Mouse (Mus musculus): ENCODE data around the gene Tnfsf15. TPM values are rescaled to one million over a fixed set of nuclear protein-coding genes. Genes with fewer than 3 reads are reported as not detected.

Tnfsf15 gene
- polyA plus RNA-seq, 1 experiment from 2014 or later: 0.46 TPM

GRCm38 (mm10) chr4:63769161-63769560 is 24.2 kb upstream of the Tnfsf15 start:
- H3K36me3 ChIP-seq (ENCODE audit: control insufficient read depth, insufficient read depth, low read length): no peaks in the 10 kb centered on the region
- no peak overlapping the region for H3K4me2 ChIP-seq (ENCODE audit: low read depth, low read length)
- ATAC-seq (ENCODE audit: low read depth): no peak
- WGBS: 84% methylated on average over 3 of the region's 3 CpGs
- no peak overlapping the region for H3K9ac ChIP-seq (ENCODE audit: low read length)
- H3K9me3 ChIP-seq (ENCODE audit: control insufficient read depth, low read length): no peaks in the 10 kb centered on the region
- H3K27me3 ChIP-seq (ENCODE audit: control insufficient read depth, insufficient read depth, low read depth, low read length): no peaks in the 10 kb centered on the region
- H3K27ac ChIP-seq (ENCODE audit: low read length): no peak overlapping the region
- no peak overlapping the region for H3K4me3 ChIP-seq (ENCODE audit: low read length)
- no peaks in the 10 kb centered on the region for H3K4me1 ChIP-seq (replicated peaks; ENCODE audit: control insufficient read depth, insufficient read depth, low read length)

- H3K9ac ChIP-seq (ENCODE audit: low read length): no peak overlapping the region
- ATAC-seq (ENCODE audit: low read depth): no peak
- H3K4me1 ChIP-seq (replicated peaks; ENCODE audit: control insufficient read depth, insufficient read depth, low read length): no peaks in the 10 kb centered on the region
- no peaks in the 10 kb centered on the region for H3K9me3 ChIP-seq (ENCODE audit: control insufficient read depth, low read length)
- H3K36me3 ChIP-seq (ENCODE audit: control insufficient read depth, insufficient read depth, low read length): no peaks in the 10 kb centered on the region
- no peak overlapping the region for H3K4me3 ChIP-seq (ENCODE audit: low read length)
- WGBS: 70% methylated on average over 2 of the region's 2 CpGs
- H3K27ac ChIP-seq (ENCODE audit: low read length): no peak overlapping the region
- no peaks in the 10 kb centered on the region for H3K27me3 ChIP-seq (ENCODE audit: control insufficient read depth, insufficient read depth, low read depth, low read length)
- no peak overlapping the region for H3K4me2 ChIP-seq (ENCODE audit: low read depth, low read length)
These were observed 20.1 kb upstream of the Tnfsf15 start for GRCm38 (mm10) chr4:63765050-63765449.

- WGBS: 89% methylated on average over 3 of the region's 3 CpGs
- ATAC-seq (ENCODE audit: low read depth): no peak
- no peaks in the 10 kb centered on the region for H3K27me3 ChIP-seq (ENCODE audit: control insufficient read depth, insufficient read depth, low read depth, low read length)
- H3K9me3 ChIP-seq (ENCODE audit: control insufficient read depth, low read length): no peaks in the 10 kb centered on the region
- no peak overlapping the region for H3K9ac ChIP-seq (ENCODE audit: low read length)
- no peak overlapping the region for H3K4me3 ChIP-seq (ENCODE audit: low read length)
- H3K36me3 ChIP-seq (ENCODE audit: control insufficient read depth, insufficient read depth, low read length): no peaks in the 10 kb centered on the region
- H3K4me1 ChIP-seq (replicated peaks; ENCODE audit: control insufficient read depth, insufficient read depth, low read length): no peaks in the 10 kb centered on the region
- H3K4me2 ChIP-seq (ENCODE audit: low read depth, low read length): no peak overlapping the region
- H3K27ac ChIP-seq (ENCODE audit: low read length): no peak overlapping the region
These were observed 15.0 kb upstream of the Tnfsf15 start for GRCm38 (mm10) chr4:63759931-63760330.

- Histone ChIP-seq H3K27me3 (ENCODE audit: control insufficient read depth, insufficient read depth, low read depth, low read length) (no peaks in the 10 kb centered on the region), H3K4me3 (ENCODE audit: low read length) (no peak overlapping the region), H3K4me1 (replicated peaks; ENCODE audit: control insufficient read depth, insufficient read depth, low read length) (peaks cover 3% of the 10 kb centered on the region), H3K9ac (ENCODE audit: low read length) (no peak overlapping the region), H3K36me3 (ENCODE audit: control insufficient read depth, insufficient read depth, low read length) (no peaks in the 10 kb centered on the region), H3K27ac (ENCODE audit: low read length) (no peak overlapping the region), H3K9me3 (ENCODE audit: control insufficient read depth, low read length) (no peaks in the 10 kb centered on the region), H3K4me2 (ENCODE audit: low read depth, low read length) (no peak overlapping the region)
- no peak for ATAC-seq (ENCODE audit: low read depth)
- 77% methylated on average over 6 of the region's 6 CpGs for WGBS
These were observed 12.7 kb upstream of the Tnfsf15 start for GRCm38 (mm10) chr4:63757527-63758154.

- peaks cover 5% of the 10 kb centered on the region for H3K4me1 ChIP-seq (replicated peaks; ENCODE audit: control insufficient read depth, insufficient read depth, low read length)
- no peaks in the 10 kb centered on the region for H3K27me3 ChIP-seq (ENCODE audit: control insufficient read depth, insufficient read depth, low read depth, low read length)
- H3K4me3 ChIP-seq (ENCODE audit: low read length): no peak overlapping the region
- H3K9ac ChIP-seq (ENCODE audit: low read length): no peak overlapping the region
- H3K36me3 ChIP-seq (ENCODE audit: control insufficient read depth, insufficient read depth, low read length): no peaks in the 10 kb centered on the region
- H3K4me2 ChIP-seq (ENCODE audit: low read depth, low read length): no peak overlapping the region
- H3K27ac ChIP-seq (ENCODE audit: low read length): no peak overlapping the region
- WGBS: 59% methylated on average over 2 of the region's 2 CpGs
- ATAC-seq (ENCODE audit: low read depth): no peak
- no peaks in the 10 kb centered on the region for H3K9me3 ChIP-seq (ENCODE audit: control insufficient read depth, low read length)
These were observed 11.2 kb upstream of the Tnfsf15 start for GRCm38 (mm10) chr4:63756072-63756471.

GRCm38 (mm10) chr4:63754467-63755020 is 9.6 kb upstream of the Tnfsf15 start:
- Histone ChIP-seq H3K36me3 (ENCODE audit: control insufficient read depth, insufficient read depth, low read length) (no peaks in the 10 kb centered on the region), H3K27ac (ENCODE audit: low read length) (no peak overlapping the region), H3K4me1 (replicated peaks; ENCODE audit: control insufficient read depth, insufficient read depth, low read length) (peaks cover 5% of the 10 kb centered on the region), H3K27me3 (ENCODE audit: control insufficient read depth, insufficient read depth, low read depth, low read length) (no peaks in the 10 kb centered on the region), H3K9ac (ENCODE audit: low read length) (no peak overlapping the region), H3K9me3 (ENCODE audit: control insufficient read depth, low read length) (no peaks in the 10 kb centered on the region), H3K4me2 (ENCODE audit: low read depth, low read length) (no peak overlapping the region), H3K4me3 (ENCODE audit: low read length) (no peak overlapping the region)
- WGBS: 76% methylated on average over 9 of the region's 9 CpGs
- ATAC-seq (ENCODE audit: low read depth): no peak

- no peak overlapping the region for H3K9ac ChIP-seq (ENCODE audit: low read length)
- ATAC-seq (ENCODE audit: low read depth): no peak
- H3K27me3 ChIP-seq (ENCODE audit: control insufficient read depth, insufficient read depth, low read depth, low read length): no peaks in the 10 kb centered on the region
- H3K27ac ChIP-seq (ENCODE audit: low read length): no peak overlapping the region
- H3K36me3 ChIP-seq (ENCODE audit: control insufficient read depth, insufficient read depth, low read length): no peaks in the 10 kb centered on the region
- H3K4me2 ChIP-seq (ENCODE audit: low read depth, low read length): no peak overlapping the region
- WGBS: 66% methylated on average over 2 of the region's 2 CpGs
- no peaks in the 10 kb centered on the region for H3K9me3 ChIP-seq (ENCODE audit: control insufficient read depth, low read length)
- H3K4me1 ChIP-seq (replicated peaks; ENCODE audit: control insufficient read depth, insufficient read depth, low read length): peaks cover 5% of the 10 kb centered on the region
- H3K4me3 ChIP-seq (ENCODE audit: low read length): no peak overlapping the region
These were observed 8.9 kb upstream of the Tnfsf15 start for GRCm38 (mm10) chr4:63753855-63754254.

GRCm38 (mm10) chr4:63752687-63753523 is 8.0 kb upstream of the Tnfsf15 start:
- H3K4me1 ChIP-seq (replicated peaks; ENCODE audit: control insufficient read depth, insufficient read depth, low read length): peaks cover 7% of the 10 kb centered on the region
- no peak overlapping the region for H3K27ac ChIP-seq (ENCODE audit: low read length)
- H3K27me3 ChIP-seq (ENCODE audit: control insufficient read depth, insufficient read depth, low read depth, low read length): no peaks in the 10 kb centered on the region
- H3K4me2 ChIP-seq (ENCODE audit: low read depth, low read length): no peak overlapping the region
- peak; percentile 81 for ATAC-seq (ENCODE audit: low read depth)
- H3K9me3 ChIP-seq (ENCODE audit: control insufficient read depth, low read length): no peaks in the 10 kb centered on the region
- H3K9ac ChIP-seq (ENCODE audit: low read length): no peak overlapping the region
- H3K4me3 ChIP-seq (ENCODE audit: low read length): no peak overlapping the region
- 29% methylated on average over 16 of the region's 16 CpGs for WGBS
- no peaks in the 10 kb centered on the region for H3K36me3 ChIP-seq (ENCODE audit: control insufficient read depth, insufficient read depth, low read length)

GRCm38 (mm10) chr4:63748061-63748730 is 3.3 kb upstream of the Tnfsf15 start:
- Histone ChIP-seq H3K27me3 (ENCODE audit: control insufficient read depth, insufficient read depth, low read depth, low read length) (no peaks in the 10 kb centered on the region), H3K4me2 (ENCODE audit: low read depth, low read length) (no peak overlapping the region), H3K9me3 (ENCODE audit: control insufficient read depth, low read length) (no peaks in the 10 kb centered on the region), H3K4me3 (ENCODE audit: low read length) (no peak overlapping the region), H3K36me3 (ENCODE audit: control insufficient read depth, insufficient read depth, low read length) (no peaks in the 10 kb centered on the region), H3K27ac (ENCODE audit: low read length) (no peak overlapping the region), H3K4me1 (replicated peaks; ENCODE audit: control insufficient read depth, insufficient read depth, low read length) (peaks cover 26% of the 10 kb centered on the region), H3K9ac (ENCODE audit: low read length) (no peak overlapping the region)
- ATAC-seq (ENCODE audit: low read depth): no peak
- WGBS: 58% methylated on average over 3 of the region's 3 CpGs

Data from lung, embryonic 16.5 days (tissue).